Mouse (Mus musculus) megakaryocyte, adult 5-6 weeks (primary cell): ENCODE data around the gene Lhx3. TPM values are rescaled to one million over a fixed set of nuclear protein-coding genes. Genes with fewer than 3 reads are reported as not detected.

ENCODE experiments used
- ATAC-seq: 2 replicates; pipeline ENCODE4 v1.8.0; 2016; ENCODE audit warnings: mild to moderate bottlenecking, inconsistent platforms; ENCODE audit not compliant: poor library complexity, severe bottlenecking
- total RNA-seq, 2 experiments: library from RNA; stranded (forward) in 1 of 2; stranded (reverse) in 1 of 2; fragments of 153-499, 151-499 nt in 1 of 2; fragments of 221-1000, 200-1000 nt in 1 of 2; gene quantifications; 2 replicates each; pipeline versions ENCODE4 v1.2.3 to v1.2.4; 2015 to 2017

The Lhx3 gene
- total RNA-seq, 2 experiments from 2014 or later = not detected

DNA sequence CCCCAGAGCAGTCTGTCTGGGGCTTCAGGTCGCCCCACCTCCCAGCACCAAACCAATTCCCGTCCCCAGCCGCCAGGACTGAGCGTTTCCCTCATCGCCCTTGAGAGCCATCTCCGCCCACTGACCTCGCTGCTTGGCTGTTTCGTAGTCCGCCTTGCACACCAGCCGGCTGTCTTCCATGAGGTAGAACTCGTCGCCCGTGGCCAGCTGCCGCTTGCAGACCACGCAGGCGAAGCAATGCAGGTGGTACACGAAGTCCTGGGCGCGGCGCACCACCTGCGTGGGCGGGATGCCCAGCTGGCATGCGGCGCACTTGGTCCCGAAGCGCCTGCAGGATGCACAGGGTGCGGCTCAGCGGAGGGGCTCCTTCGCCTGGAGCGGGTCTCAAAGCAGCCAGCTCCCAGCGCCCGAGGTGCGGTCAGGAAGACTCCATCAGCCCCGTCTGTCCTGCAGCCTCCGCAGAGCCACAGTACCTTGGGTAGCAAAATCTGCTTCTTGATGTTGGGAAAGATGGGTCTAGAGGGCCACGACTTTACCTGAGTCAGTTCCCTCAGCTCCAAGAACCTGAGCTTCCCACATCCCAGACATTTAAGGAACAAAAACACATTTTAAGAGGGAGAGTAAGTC, 5.1 kb downstream of the Lhx3 start:
- no peak for ATAC-seq

DNA sequence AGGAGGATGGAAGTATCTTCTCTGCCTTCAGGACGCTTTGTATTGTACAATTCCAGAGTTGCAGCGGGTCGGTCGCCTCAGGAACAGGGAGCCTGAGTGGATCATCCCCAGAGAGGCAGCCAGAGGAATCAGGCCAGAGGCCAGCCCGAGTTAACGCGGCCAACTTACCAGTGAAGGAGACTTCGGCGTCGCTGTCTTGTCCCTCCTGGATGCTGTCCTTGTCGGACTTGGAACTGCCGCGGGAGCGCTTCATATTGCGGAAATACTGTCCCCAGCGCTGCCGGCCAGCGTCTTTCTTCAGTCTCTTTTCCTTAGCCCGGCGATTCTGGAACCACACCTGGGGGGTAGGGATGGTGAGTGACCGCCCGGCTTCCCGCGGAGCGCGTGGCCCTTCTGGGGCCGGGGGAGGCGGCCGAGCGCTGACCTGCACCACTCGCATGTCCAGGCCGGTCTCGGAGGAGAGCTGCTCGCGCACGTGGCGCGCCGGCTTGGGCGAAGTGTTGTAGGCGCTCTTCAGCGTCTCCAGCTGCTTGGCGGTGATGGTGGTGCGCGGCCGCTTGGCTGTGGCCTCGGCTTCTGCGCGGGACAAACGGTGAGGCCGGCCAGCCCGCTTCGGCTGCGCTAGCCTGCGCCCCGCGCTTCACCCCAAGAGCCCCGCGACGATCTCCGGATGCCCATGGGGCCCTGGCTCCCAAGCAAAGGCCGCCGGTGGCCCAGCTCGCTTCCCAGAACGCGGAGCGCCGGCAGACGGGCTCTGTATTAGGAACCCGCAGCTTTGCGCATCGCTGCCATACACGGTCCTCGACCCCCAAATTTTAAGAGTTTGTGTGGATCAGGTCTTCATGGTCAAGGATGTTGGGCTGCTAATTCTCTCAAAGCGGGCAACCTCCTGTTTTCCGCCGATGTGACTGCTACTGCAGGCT, 5.9 kb downstream of the Lhx3 start:
- no peak for ATAC-seq

DNA sequence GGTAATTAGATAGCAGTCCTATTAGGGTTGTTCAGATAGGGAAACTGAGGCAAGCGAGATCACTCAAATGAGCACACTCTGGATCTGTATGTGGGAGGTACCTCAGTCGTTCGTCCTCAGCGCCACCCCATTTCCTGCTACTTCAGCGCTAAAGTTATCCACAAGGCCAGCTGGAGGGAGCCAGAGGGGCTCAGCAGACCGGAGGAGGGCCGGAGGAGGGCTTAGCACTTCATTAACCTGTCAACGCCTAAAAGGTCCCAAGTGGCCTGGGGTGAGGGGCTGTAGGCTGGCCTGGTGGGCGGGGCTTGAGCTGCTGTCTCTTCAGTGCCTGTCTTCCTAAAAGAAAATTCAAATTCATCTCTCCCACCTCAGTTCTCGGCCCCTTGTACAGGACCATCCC, 9.6 kb downstream of the Lhx3 start:
- no peak for ATAC-seq

DNA sequence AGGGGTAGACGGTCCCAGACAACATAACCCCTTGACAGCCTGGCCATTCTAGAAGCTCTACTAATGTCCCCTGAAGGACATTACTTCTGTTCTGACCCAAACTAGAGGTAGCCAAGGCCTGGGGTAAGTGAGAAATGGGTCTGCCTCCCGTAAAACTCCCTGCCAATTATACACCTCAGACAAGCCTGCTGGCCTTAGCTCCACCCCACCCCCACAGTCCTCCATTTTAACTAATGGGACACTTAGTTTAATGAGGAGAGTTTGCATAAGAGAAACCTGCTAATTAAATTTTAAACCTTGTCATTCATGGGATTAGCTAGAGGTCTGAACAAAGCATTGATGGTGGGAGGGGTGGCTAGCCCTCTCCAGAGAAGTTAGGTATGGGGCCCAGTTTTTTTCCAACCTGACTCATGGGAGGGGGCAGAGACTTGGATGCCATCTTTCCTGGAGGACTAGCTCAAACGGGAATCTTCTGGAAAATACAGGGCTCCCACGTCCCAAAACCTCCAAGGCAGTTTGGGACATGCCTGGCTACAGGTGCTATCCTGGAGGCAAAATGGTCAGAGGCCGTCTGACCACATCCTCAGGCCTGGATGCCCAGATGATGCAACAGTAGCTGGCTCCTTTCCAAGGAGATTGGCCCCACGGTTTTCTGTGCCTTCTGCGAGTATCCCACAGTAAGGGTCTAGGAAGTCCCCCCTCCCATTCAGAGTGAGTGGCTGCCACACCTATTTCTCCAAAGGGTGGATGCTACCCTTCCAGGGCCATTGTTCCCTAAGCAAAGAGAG, 13.3 kb downstream of the Lhx3 start:
- ATAC-seq = no peak

DNA sequence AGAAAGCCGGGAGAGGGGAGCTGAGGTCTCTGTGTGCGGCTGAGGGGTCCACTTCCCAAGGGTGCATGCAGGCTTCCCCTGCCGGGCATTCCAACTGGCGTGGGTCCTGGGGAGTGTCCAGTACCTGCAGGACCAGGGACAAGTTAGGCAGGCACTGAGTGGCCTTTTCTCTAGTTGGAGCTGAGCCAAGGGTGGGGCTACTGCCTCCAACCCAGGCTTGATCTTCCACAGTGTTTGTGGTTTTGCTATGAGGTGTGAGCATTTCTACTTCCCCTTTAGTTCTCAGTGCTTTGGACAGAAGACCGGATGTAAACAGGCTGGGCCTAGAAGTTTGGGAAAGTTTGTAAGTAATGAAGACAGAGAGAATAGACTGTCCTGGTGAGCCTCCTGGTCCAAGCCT, 19.6 kb downstream of the Lhx3 start:
- ATAC-seq = peak; percentile 88

DNA sequence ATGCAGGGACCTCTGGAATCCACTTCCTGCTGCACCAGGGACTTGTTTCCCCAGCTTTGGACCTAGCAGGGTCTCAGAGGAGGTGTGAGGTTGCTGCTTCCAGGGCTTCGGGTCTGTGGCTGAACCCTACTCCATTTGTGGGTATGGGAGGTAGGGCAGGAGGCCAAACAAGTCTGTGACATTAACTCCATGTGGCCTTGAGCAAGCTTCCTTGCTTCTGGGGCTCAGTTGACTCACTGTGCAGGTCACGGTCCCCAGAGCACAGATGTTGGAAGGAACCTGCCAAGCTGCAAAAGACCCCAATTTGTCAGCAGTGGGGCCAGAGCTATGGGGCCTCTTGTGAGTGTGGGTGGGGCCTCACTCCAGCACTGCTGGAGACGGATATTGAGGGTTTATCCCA, 23.7 kb downstream of the Lhx3 start:
- ATAC-seq = no peak

DNA sequence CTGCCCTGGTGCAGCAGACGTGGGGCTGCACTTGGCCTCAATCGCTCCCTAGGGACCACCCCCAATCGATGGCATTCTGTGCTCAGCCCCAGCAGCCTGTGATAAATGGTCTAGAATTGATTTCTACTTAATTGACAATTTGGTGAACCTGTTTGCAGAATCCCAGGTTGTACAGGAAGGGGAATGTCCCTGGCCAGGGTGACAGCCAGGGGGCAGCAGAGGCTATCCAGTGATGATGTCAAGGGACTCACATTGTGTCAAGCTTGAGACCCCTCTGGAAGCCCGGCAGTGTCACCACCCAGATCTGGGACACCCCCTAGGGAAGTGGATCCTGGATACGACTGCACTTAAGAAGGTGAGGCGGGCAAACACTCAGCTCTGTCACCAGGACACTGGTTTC, 25.4 kb downstream of the Lhx3 start:
- ATAC-seq = peak; percentile 49; the same call in 1 of the 2 replicates

DNA sequence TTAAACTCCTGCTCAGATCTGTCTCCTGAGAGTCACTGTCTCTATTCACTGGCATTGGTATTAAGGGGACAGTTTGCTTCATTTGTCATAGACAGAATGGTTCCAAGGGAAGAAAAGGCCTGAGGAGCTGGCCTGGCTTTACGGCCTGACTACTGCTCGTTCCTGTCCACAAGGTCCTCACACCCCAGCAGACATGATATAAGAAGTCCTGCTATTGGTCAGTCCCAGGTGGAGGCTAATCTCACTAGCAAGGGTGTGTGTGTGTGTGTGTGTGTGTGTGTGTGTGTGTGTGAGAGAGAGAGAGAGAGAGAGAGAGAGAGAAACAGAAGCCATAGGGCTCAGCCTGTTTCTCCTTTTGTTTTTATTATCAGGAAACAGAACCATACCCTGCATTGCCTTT, 30.9 kb downstream of the Lhx3 start:
- ATAC-seq = no peak

DNA sequence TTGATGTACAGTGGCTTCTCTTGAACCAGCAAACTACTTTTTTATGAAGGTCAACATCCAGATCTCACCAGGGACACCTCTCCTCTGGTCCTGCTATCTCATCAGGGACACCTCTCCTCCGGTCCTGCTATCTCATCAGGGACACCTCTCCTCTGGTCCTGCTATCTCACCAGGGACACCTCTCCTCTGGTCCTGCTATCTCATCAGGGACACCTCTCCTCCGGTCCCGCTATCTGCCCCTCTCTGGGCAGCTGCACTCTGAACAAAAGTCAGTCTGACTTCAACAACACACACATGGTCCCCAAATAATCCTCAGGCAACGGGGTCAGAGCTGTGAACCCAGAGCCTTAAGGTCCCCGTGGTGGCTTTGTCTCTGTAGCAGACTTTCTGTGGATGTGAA, 31.4 kb downstream of the Lhx3 start:
- ATAC-seq = no peak

DNA sequence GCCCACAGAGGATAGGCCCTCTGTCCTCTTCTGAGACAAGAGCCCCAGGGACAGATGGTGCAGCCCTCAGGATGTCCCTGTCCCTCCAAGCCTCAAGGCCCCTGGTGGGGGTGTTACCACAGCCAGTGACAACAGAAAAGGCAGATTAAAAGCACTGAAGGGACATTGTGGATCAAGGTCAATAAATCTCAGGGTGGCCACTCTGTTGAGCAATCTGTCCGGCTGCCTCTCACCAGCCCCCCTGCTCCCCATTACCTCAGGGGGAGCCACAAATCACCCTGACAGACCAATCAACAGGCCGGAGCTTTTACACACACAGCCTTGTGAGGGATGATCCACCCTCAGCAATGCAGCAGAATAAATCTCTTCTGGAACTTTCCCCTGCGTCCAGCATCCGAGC, 32.9 kb downstream of the Lhx3 start:
- no peak for ATAC-seq

DNA sequence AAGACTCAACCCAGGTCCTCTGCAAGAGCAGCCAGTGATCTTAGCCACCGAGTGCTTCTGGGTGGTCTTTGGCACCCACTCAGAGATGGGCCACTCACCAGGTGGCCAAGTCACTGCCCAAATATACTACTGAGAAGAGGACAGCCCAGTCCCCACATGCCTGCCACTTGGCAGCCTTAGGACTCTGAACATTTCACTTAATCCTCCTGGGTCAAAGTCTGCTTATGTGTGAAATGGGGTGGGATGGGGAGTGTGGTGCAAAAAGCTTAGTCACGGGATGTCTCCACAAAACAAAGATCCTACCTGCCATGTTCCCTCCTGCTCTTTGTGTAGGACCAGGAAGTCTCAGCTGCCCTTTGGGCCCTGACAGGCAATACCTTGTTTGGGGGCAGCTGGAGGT, 35.9 kb downstream of the Lhx3 start:
- no peak for ATAC-seq

DNA sequence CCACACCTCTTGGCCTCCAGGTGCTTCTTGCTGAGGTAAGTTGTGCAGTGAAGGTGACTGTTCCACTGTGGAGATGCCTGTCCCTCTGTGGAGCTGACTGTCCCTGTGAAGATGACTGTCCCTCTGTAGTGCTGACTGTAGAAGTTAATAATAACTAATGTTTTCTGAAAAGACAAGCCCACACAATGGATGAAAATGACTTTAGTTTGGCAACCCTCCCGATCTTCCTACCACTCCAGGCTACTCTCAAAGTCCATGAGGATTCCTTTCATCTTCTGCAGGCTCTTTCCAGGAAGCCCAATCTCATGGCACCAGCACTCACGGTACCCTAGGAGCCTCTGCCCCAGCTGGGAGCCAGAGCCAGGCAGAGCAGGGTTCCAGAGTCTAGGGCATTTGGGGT, 37.7 kb downstream of the Lhx3 start:
- no peak for ATAC-seq

DNA sequence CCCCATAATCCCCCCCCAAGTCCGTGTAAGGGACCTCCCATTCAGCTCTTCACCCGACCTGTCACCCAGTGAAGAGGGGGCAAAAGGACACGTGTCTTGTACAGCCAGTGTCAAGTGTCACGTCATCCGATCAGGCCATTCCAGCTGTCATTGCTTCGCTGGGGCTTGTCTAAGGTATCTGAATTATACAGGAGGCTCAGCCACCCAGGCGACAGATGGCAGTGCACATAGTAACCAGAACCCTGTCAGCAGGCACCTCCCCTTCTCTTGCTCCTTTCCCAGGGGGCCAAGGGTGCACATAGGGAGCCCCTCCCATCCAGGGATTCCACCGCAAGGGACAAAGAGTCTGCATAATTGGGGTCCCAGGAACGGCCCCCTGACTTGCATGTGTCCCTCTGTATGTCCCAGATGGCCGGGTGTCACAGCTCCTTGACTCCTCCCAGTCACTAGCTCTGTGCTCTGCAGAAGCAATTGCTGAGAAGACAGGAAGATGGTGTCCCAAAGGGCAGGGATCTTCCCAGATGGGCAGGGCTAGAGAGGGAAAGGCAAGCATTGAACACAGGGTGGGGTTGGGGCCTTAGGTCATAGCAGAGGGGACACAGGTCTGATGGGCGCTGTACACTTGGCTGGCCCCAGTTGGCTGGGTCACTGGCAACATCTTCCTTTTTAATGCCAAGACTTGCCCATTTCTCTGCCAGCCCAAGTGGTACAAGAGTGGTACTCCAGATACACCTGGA, 39.1 kb downstream of the Lhx3 start:
- no peak for ATAC-seq

DNA sequence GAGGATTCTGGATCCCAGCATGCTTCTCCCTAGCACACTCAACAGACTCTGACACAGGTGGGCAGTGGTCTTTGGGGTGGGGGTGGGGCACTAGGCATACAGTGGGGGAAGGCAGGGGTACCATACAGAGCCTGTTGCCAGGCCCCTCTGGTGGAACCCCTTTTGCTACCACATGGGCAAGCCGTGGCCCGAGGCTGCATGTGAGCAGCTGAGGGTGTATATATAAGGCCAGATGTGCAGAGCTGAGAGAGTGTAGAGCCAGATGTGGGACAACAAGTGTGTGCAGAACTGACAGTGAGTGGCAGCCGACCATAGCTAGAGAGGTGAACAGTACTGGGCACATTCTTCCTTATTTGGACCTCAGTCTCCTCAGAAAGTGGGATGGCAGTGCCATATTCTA, 41.2 kb downstream of the Lhx3 start:
- ATAC-seq = no peak

DNA sequence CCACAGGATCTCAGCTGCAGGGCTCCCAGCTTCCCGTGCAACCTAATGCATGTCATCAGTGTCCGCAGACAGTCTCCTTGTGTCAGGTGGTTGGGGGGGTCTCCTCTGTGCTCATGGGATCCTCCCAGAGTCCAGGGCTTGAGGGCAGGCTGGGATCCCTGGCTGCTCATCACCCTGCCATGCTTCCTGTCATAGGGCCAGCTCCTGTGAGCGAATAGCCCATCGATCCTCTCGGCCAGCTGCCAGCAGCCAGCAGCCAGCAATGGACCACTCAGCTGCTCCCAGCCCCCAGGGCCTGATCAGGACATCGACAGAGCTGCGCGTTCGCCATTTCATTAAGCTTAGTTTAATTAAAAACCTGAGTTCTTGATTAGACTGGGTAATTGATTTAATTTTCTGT, 50.0 kb downstream of the Lhx3 start:
- ATAC-seq = no peak

DNA sequence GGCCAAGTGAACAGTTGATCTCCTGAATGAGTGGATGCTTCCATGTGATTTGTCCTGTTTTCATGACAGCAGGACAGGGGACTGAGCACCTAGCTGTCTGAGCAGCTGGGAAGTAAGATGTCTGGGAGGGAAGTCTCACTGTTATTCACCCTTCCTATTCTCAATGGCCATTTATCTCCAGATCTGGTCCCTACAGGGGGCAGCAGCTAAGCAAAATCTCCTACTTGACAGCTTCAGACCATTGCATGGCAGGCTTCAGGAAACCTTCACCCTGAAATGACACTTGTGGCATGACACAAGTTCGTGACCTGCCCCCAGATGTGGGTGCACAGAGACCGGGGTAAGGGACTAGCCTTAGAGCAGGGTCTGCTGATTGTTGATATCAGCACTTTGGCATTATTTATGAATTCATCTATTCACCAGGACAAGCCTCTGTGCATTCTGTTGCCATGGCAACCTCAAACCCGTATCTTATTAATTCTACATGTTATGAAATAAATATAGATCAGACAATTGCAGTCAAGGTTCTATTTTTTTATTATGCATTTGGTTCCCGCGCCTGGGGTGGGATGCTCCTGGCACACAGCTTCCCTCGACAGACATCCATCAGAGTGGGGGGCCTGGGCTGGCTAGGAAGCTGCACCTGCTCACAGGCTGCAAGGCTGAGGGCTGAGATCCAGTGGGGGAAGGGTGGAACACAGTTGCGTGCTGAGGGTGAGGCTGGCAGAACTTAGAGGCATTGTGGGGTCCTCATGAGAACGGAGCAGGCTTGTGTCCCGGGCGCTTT, 51.7 kb downstream of the Lhx3 start:
- no peak for ATAC-seq

DNA sequence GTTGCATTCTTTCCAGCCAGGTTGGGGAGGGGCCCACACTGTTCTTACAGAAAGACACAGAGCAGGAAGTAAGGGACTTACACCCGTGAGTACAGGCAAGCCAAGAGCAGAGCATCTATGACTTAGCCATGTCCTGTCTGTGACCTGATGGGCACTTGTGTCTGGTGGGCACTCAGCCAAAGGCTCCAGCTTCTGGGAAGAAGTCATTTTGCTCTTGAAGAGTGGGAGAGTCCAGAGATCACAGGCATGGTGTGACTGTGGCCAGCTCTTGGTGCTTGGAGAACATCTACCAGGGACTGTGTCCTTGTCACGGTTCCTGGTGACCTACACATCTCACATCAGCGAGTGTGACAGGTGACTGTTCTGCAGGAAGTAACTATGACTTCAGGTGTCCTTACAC, 52.4 kb downstream of the Lhx3 start:
- no peak for ATAC-seq

DNA sequence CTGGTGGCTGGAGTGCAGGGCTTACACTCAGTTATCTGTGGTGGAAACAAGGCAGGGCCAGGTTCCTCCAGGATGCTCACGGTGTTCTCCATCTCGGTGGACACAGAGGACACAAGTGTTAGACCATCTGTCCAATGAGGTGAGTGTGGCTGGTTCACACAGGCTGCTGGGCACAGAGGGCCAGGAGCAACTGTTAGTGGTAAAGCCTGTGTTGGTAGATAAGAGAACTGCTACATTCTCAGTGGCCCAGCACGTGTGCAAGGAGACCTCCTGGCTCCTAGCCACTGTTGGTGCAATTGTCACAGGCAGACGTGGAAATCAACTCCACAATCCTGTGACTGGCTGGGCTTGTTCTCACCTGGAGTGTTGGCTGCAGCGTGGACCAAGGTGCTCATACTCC, 53.5 kb downstream of the Lhx3 start:
- no peak for ATAC-seq

DNA sequence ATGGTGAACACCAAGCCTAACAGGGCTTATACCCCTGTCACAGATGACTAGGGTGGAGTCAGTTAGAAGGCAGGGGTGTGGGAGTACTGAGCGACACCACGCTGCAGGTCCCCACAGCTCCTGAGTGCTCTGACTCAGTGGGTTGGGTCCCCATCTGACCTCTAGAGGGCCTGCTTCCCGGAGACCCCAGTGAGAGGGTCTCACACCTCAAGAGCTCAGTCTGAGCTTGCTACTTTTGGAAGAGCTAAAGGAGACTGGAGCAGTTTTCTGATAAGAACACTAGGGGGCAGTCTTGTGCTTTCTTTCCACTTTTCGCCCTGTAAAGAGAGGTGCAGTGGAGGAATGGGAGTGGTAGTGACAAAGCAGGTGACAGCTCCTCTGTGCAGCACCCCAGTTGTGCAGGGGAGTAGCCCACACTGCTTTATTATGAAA, 54.2 kb downstream of the Lhx3 start:
- ATAC-seq = peak; percentile 68

DNA sequence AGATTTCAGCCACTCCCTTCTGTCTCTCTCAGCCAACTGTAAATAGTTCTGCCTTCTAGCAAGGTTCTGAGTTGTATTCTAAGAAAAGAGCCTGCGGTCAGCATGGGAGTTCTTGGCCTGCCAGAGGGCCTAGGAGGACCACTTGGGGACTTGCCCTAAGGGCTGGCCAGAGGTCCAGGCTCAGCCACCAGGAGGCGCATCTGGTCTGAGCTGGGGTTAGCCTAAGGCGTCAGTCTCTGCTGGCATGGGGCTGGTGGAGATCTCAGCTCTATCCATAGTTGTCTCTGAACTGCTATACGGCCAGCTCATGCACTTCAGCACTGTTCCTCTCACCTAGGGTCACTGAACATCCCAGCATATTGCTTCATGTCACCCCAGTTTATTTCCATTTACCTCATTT, 54.8 kb downstream of the Lhx3 start:
- ATAC-seq = no peak
